Mouse (Mus musculus) skeletal muscle tissue, adult 2 months (tissue): ENCODE measurements around the gene Agbl4.

Experiments used
- DNase-seq: peaks from one replicate; pipeline ENCODE4 v3.0.0-alpha.2; 2012; ENCODE audit warnings: low read depth, low spot score

The Agbl4 gene

GRCm38 (mm10) chr4:111645831-111646166 lies 1248.3 kb downstream of the Agbl4 start:
- DNase-seq = no peak

DNA sequence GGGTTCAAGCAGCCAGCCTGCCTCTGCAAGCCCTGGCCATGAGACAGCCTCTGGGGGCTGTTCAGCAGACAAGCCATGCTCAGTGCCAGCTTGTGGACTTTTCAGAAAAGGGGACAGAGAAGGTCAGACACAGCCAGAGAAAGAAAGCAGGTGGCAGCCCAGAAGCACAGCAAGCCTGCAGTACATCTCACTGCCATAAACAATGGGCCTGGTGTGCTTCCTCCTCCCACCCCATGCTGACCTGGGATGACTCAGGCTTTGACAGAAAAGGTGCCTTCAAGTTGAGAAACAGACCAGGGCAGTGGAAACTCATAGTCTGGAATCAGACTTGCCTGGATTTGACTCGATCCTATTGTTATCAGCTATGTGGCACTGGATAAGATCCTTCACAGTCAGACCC lies 1256.0 kb downstream of the Agbl4 start:
- no peak for DNase-seq

DNA sequence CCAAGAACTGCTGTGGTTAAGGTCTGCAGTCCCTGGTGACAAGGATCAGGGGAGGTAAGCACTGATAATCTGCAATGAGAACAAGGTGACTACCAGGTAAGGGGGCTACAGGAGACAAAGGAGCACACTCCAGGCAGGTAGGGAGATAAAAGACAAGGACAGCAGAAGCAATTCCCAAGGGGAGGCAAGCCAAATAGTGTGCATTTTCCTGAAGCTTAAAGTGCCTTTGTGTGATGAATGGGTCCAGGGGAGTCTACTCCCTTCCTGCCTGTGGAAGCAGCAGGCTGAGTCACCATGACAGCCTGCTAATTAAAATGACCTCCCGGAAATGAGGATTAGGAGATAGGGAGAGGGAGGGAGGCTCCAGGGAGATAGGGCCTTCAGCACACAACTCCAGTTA lies 1266.3 kb downstream of the Agbl4 start:
- DNase-seq = no peak

DNA sequence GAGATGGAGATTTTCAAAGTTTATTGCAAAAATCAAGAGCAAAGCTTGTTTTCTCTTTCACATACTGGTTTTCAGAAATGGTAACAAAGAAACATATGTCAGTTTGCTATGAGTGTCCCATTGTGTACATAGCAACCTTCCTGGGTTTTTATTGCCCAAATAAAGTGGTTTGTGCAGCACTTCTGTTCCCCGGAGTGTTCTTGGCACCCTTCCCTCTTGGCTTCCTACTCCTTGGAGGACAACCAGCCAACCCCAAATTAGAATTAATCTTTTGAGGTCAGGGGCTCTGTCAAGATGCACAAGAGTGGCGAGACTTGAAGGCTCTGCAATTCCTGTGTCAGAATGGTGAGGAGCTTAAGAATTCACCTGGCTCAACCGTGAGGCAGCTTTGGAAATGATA lies 1266.7 kb downstream of the Agbl4 start:
- DNase-seq = no peak

DNA sequence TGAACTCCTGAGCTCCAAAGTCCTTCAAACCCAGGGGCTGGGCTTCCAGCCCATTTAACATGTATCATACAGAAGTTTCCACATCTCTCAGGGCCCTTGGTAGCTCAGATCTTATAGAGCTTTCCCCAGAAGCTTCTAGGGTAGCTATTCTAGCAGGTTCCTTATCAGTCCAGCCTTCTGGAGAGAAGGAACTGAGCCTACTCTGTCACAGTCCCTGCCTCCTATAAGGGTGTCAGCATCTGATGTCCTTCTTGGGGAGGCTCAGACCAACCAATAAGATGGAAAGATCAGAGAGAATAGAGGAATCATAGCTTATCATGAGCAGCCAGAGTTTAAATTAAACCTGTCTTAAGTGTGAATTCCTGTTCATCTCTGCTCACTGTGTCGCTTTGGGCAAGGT lies 1269.3 kb downstream of the Agbl4 start:
- no peak for DNase-seq

DNA sequence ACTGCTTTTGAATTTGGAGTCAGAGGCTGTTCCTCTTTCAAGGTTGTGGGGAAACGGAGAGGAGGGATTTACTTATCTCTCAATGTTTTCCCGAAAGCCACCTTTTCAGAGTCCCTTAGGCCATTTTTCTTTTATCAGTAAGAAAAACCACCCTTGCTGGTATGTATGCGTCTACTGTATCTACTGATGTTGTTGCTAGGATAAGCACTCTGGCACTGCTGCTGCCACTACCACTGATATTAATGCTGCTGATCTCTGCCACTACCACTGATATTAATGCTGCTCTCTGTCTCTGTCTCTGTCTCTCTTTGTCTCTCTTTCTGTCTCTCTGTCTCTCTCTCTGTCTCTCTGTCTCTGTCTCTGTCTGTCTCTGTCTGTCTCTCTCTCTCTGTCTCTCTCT lies 1271.9 kb downstream of the Agbl4 start:
- DNase-seq = no peak

GRCm38 (mm10) chr4:111670566-111671421 lies 1273.3 kb downstream of the Agbl4 start:
- peak; percentile 5 for DNase-seq

GRCm38 (mm10) chr4:111671440-111671839 lies 1274.0 kb downstream of the Agbl4 start:
- DNase-seq = no peak

- no peak for DNase-seq
These were observed 1276.4 kb downstream of the Agbl4 start for GRCm38 (mm10) chr4:111673904-111674303.

GRCm38 (mm10) chr4:111681926-111682325 lies 1284.5 kb downstream of the Agbl4 start:
- DNase-seq = no peak

- DNase-seq = no peak
These were observed 1285.3 kb downstream of the Agbl4 start for GRCm38 (mm10) chr4:111682793-111683192.

GRCm38 (mm10) chr4:111683843-111684242 lies 1286.4 kb downstream of the Agbl4 start:
- no peak for DNase-seq

DNA sequence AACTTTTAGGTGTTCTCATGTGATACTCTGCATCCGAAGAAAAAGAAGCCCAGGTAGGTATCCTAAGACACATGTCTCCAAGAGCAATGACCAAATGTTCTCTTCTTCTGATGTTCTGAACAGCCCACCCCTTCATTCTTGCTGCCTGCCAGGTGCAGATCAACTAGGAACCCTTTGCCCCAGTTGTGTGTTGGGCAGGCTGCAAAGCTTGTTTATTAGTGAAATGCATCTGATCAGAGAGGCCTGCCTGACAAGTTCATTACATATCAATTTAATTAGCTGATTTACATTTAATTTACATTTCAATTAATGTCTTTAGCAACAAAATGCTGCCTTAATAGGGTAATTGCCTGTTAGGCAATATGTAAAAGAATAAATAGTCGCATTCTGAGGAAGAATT lies 1288.5 kb downstream of the Agbl4 start:
- no peak for DNase-seq

DNA sequence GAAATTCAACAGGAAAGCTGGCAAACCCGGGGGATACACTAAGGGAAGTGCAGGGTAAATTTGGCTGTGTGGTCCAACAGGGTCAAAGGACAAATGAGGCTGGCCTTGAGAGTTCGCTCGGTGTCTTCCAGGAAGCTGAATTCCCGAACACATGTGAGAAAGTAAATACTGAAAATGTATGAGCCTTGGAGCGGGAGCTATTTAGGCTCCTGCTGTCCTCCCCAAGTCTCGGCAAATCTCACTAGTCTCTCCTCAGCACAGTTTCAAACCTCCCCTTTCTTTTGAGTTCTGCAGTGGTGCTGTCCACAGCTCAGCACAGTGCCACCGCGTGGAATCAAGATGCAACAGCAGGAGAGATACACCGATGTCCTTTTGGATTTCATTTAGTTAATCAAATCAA lies 1289.5 kb downstream of the Agbl4 start:
- peak; percentile 27 for DNase-seq

DNA sequence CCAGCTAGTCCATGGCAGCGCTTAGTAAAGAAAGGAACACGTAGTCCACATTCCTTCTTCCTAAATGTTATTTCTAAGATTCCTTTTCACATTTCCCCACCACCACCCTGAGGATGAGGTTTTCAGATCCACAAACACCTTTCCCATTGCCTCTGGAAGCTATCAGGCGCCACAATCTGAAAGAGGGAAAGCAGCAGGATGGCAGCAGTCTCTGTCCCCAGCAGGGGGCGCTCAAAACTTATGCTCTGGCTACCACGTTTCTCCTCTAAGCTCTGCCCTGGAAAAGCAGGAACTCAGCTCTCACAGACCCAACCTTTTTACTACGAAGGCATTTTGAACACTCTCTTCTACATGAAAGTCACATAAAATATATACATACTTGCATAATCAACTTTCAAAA lies 1290.2 kb downstream of the Agbl4 start:
- peak; percentile 37 for DNase-seq

- DNase-seq = no peak
These were observed 1293.6 kb downstream of the Agbl4 start for GRCm38 (mm10) chr4:111691057-111691543.

GRCm38 (mm10) chr4:111701381-111701780 lies 1303.9 kb downstream of the Agbl4 start:
- no peak for DNase-seq

- DNase-seq = no peak
These were observed 1306.7 kb downstream of the Agbl4 start for GRCm38 (mm10) chr4:111704126-111704525.

GRCm38 (mm10) chr4:111704975-111705374 lies 1307.5 kb downstream of the Agbl4 start:
- no peak for DNase-seq
